Mouse (Mus musculus): ENCODE measurements around the gene Tomm6.

DNA sequence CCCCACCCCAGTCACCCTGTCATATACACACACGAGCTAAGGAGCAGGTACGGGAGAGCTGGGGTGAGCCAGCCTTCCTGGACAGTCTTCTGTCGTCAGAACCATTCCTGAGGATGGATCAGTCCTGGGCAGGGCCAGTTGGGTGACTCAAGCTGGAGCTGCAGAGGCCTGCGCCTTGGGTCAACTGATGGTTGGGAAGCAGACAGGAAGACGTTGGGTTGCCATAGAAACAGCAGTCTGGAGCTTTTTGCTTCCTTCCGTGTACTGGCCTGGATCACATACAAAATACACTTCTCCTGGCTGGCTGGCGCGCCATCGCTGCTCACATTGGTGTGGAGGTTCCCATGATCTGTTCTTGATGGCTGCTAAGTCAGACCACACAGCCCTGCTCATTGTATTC, 13.6 kb upstream of the Tomm6 start:
- TF ChIP-seq POLR2A (IDR thresholded peaks at IDR 0.05; ENCODE audit: extremely low read depth, insufficient read depth, low read length) (no peak), CTCF (IDR thresholded peaks at IDR 0.05; ENCODE audit: extremely low read depth, insufficient read depth, low read length) (no peak)
